Mouse (Mus musculus) hindbrain, embryonic 14.5 days (tissue): ENCODE measurements around the gene Cks2. TPM values are rescaled to one million over a fixed set of nuclear protein-coding genes. Genes with fewer than 3 reads are reported as not detected.
"Not testable (repeated sequence)": the region's sequence is repeated elsewhere in the genome, so short reads cannot be mapped to it uniquely, and the experiment has no call there.

ENCODE experiments used
- ATAC-seq: fragments of 200-750 bp; cut with Nextera tagmentation; 2 replicates; pipeline ENCODE4 v1.8.0; 2017; ENCODE audit warnings: moderate number of reproducible peaks, mild to moderate bottlenecking, moderate TSS enrichment, moderate library complexity; ENCODE audit not compliant: low FRiP score
- DNase-seq: peaks from one replicate; pipeline ENCODE4 v3.0.0-alpha.2; 2015; ENCODE audit warnings: low spot score
- H3K27ac ChIP-seq: fragments of 300-500 bp; sonication (generic); 2 replicates; pipeline ENCODE4 v1.5.1; 2014; ENCODE audit warnings: mild to moderate bottlenecking, moderate library complexity
- H3K27me3 ChIP-seq: fragments of 300-500 bp; sonication (generic); 2 replicates; pipeline ENCODE4 v1.6.1; 2014; ENCODE audit warnings: mild to moderate bottlenecking, low read length, mixed read lengths; ENCODE audit not compliant: control insufficient read depth, insufficient read depth
- H3K36me3 ChIP-seq: fragments of 300-500 bp; sonication (generic); replicated peaks from 2 replicates; pipeline ENCODE4 v1.6.1; 2014; ENCODE audit not compliant: control insufficient read depth, insufficient read depth
- H3K4me1 ChIP-seq: fragments of 300-500 bp; sonication (generic); replicated peaks from 2 replicates; pipeline ENCODE4 v1.6.1; 2014; ENCODE audit warnings: antibody characterized with exemption, low read length, mixed read lengths; ENCODE audit not compliant: control insufficient read depth, insufficient read depth
- H3K4me2 ChIP-seq: fragments of 300-500 bp; sonication (generic); replicated peaks from 2 replicates; pipeline ENCODE4 v1.6.1; 2014; ENCODE audit warnings: mild to moderate bottlenecking, moderate library complexity
- H3K4me3 ChIP-seq: fragments of 300-500 bp; sonication (generic); replicated peaks from 2 replicates; pipeline ENCODE4 v1.5.1; 2014; ENCODE audit warnings: mild to moderate bottlenecking, low read length
- H3K9ac ChIP-seq: fragments of 300-500 bp; sonication (generic); 2 replicates; pipeline ENCODE4 v1.6.1; 2014
- H3K9me3 ChIP-seq: fragments of 300-500 bp; sonication (generic); 2 replicates; pipeline ENCODE4 v1.6.1; 2016; ENCODE audit warnings: low read length; ENCODE audit not compliant: control insufficient read depth
- WGBS: fragments of 180-500 bp; shearing (Covaris S2); extraction: QIAGEN DNeasy Blood & Tissue Kit; methylation state at CpG from one replicate; pipeline ENCODE4 v1.1.7; 2014; 5-methylcytosine and 5-hydroxymethylcytosine counted together
- polyA plus RNA-seq: library from polyadenylated mRNA; unstranded; fragments of >200 nt; fragmentation: Nextera tagmentation; extraction: Ambion mirVana; gene quantifications from 2 replicates; pipeline ENCODE4 v1.2.1, GENCODE M21; 2014

Gene Cks2
- polyA plus RNA-seq, 1 experiment from 2014 or later, result 52.4 TPM

GRCm38 (mm10) chr13:51659573-51659972, 14.5 kb downstream of the Cks2 start:
- ATAC-seq, result no peak
- no peak overlapping the region for H3K4me3 ChIP-seq

GRCm38 (mm10) chr13:51663561-51663960, 18.5 kb downstream of the Cks2 start:
- Histone ChIP-seq H3K36me3 (peaks cover 90% of the 10 kb centered on the region), H3K27me3 (no peaks in the 10 kb centered on the region), H3K4me3 (no peak overlapping the region), H3K9ac (no peak overlapping the region), H3K27ac (no peak overlapping the region), H3K4me2 (no peak overlapping the region), H3K4me1 (no peaks in the 10 kb centered on the region), H3K9me3 (no peaks in the 10 kb centered on the region)
- 95% methylated on average over 2 of the region's 2 CpGs for WGBS
- DNase-seq (no peak), ATAC-seq (no peak)

More at GRCm38 (mm10) chr13:51659573-51659972, 14.5 kb downstream of the Cks2 start:
- no peaks in the 10 kb centered on the region for H3K27me3 ChIP-seq
- 95% methylated on average over 7 of the region's 7 CpGs for WGBS
- no peaks in the 10 kb centered on the region for H3K9me3 ChIP-seq
- H3K36me3 ChIP-seq, result peaks cover 93% of the 10 kb centered on the region
- H3K4me1 ChIP-seq, result no peaks in the 10 kb centered on the region
- DNase-seq, result no peak
- H3K27ac ChIP-seq, result no peak overlapping the region
- H3K9ac ChIP-seq, result no peak overlapping the region
- H3K4me2 ChIP-seq, result no peak overlapping the region

- not testable (repeated sequence) for H3K4me3 ChIP-seq, ATAC-seq, H3K27ac ChIP-seq, H3K4me1 ChIP-seq, H3K9me3 ChIP-seq, H3K27me3 ChIP-seq, H3K9ac ChIP-seq, DNase-seq, H3K4me2 ChIP-seq
- 97% methylated on average over 12 of the region's 12 CpGs for WGBS
- H3K36me3 ChIP-seq, result peaks cover 69% of the 10 kb centered on the region
These were observed 23.2 kb downstream of the Cks2 start for GRCm38 (mm10) chr13:51668195-51668594.

GRCm38 (mm10) chr13:51676641-51677040, 31.6 kb downstream of the Cks2 start:
- Histone ChIP-seq H3K4me1 (no peaks in the 10 kb centered on the region), H3K27me3 (no peaks in the 10 kb centered on the region), H3K4me3 (no peak overlapping the region), H3K9ac (no peak overlapping the region), H3K9me3 (no peaks in the 10 kb centered on the region), H3K4me2 (no peak overlapping the region), H3K36me3 (peaks cover 91% of the 10 kb centered on the region), H3K27ac (no peak overlapping the region)
- DNase-seq (no peak), ATAC-seq (no peak)
- WGBS, result 76% methylated on average over 4 of the region's 4 CpGs

GRCm38 (mm10) chr13:51677041-51677440, 32.0 kb downstream of the Cks2 start:
- no peak overlapping the region for H3K4me2 ChIP-seq
- WGBS, result 95% methylated on average over 12 of the region's 12 CpGs

GRCm38 (mm10) chr13:51677630-51678185, 32.7 kb downstream of the Cks2 start:
- 89% methylated on average over 7 of the region's 7 CpGs for WGBS
- no peak for ATAC-seq
- Histone ChIP-seq H3K27me3 (no peaks in the 10 kb centered on the region), H3K36me3 (peaks cover 99% of the 10 kb centered on the region), H3K4me3 (no peak overlapping the region), H3K9me3 (no peaks in the 10 kb centered on the region), H3K9ac (no peak overlapping the region), H3K4me2 (no peak overlapping the region), H3K27ac (no peak overlapping the region), H3K4me1 (no peaks in the 10 kb centered on the region)
- no peak for DNase-seq

More at GRCm38 (mm10) chr13:51677041-51677440, 32.0 kb downstream of the Cks2 start:
- DNase-seq (no peak), ATAC-seq (no peak)
- peaks cover 92% of the 10 kb centered on the region for H3K36me3 ChIP-seq
- H3K9me3 ChIP-seq, result no peaks in the 10 kb centered on the region
- H3K9ac ChIP-seq, result no peak overlapping the region
- no peak overlapping the region for H3K27ac ChIP-seq
- H3K4me3 ChIP-seq, result no peak overlapping the region
- no peaks in the 10 kb centered on the region for H3K27me3 ChIP-seq
- H3K4me1 ChIP-seq, result no peaks in the 10 kb centered on the region

- no peak overlapping the region for H3K9ac ChIP-seq
- H3K4me2 ChIP-seq, result no peak overlapping the region
- DNase-seq (no peak), ATAC-seq (no peak)
- H3K27me3 ChIP-seq, result no peaks in the 10 kb centered on the region
- H3K27ac ChIP-seq, result no peak overlapping the region
- no peaks in the 10 kb centered on the region for H3K4me1 ChIP-seq
- no peaks in the 10 kb centered on the region for H3K9me3 ChIP-seq
- peaks cover 100% of the 10 kb centered on the region for H3K36me3 ChIP-seq
- H3K4me3 ChIP-seq, result no peak overlapping the region
- WGBS, result 94% methylated on average over 6 of the region's 6 CpGs
These were observed 33.7 kb downstream of the Cks2 start for GRCm38 (mm10) chr13:51678687-51679086.

- no peak for ATAC-seq
These were observed 34.3 kb downstream of the Cks2 start for GRCm38 (mm10) chr13:51679332-51679731.

GRCm38 (mm10) chr13:51681076-51681475, 36.0 kb downstream of the Cks2 start:
- ATAC-seq, result no peak
- Histone ChIP-seq H3K4me2 (no peak overlapping the region), H3K9ac (no peak overlapping the region), H3K9me3 (no peaks in the 10 kb centered on the region), H3K36me3 (peaks cover 99% of the 10 kb centered on the region), H3K27me3 (no peaks in the 10 kb centered on the region), H3K4me3 (no peak overlapping the region), H3K27ac (no peak overlapping the region), H3K4me1 (no peaks in the 10 kb centered on the region)
- DNase-seq, result no peak
- 92% methylated on average over 5 of the region's 5 CpGs for WGBS

More at GRCm38 (mm10) chr13:51679332-51679731, 34.3 kb downstream of the Cks2 start:
- Histone ChIP-seq H3K27me3 (no peaks in the 10 kb centered on the region), H3K4me1 (no peaks in the 10 kb centered on the region), H3K27ac (no peak overlapping the region), H3K36me3 (peaks cover 100% of the 10 kb centered on the region), H3K4me3 (no peak overlapping the region), H3K9ac (no peak overlapping the region), H3K9me3 (no peaks in the 10 kb centered on the region), H3K4me2 (no peak overlapping the region)
- 89% methylated on average over 4 of the region's 4 CpGs for WGBS
- no peak for DNase-seq

GRCm38 (mm10) chr13:51681634-51682033, 36.6 kb downstream of the Cks2 start:
- DNase-seq (no peak), ATAC-seq (no peak)
- H3K36me3 ChIP-seq, result peaks cover 96% of the 10 kb centered on the region
- H3K4me2 ChIP-seq, result no peak overlapping the region
- 94% methylated on average over 8 of the region's 8 CpGs for WGBS
- H3K4me1 ChIP-seq, result no peaks in the 10 kb centered on the region
- no peak overlapping the region for H3K4me3 ChIP-seq
- H3K27ac ChIP-seq, result no peak overlapping the region
- H3K9me3 ChIP-seq, result no peaks in the 10 kb centered on the region
- H3K27me3 ChIP-seq, result no peaks in the 10 kb centered on the region
- no peak overlapping the region for H3K9ac ChIP-seq
